Mouse (Mus musculus): ENCODE measurements around the gene Wfdc15b.

Wfdc15b gene

GRCm38 (mm10) chr2:164180124-164180523 is 41.3 kb downstream of the Wfdc15b start:
- no peak for DNase-seq (ENCODE audit: low read depth, low spot score)

- DNase-seq (ENCODE audit: low read depth, low spot score): no peak
Observed at GRCm38 (mm10) chr2:164177831-164178230, 43.6 kb downstream of the Wfdc15b start.

- DNase-seq (ENCODE audit: low read depth, low spot score): no peak
Observed at GRCm38 (mm10) chr2:164175850-164176249, 45.6 kb downstream of the Wfdc15b start.

GRCm38 (mm10) chr2:164174649-164175395 is 46.6 kb downstream of the Wfdc15b start:
- DNase-seq (ENCODE audit: low read depth, low spot score): no peak

- DNase-seq (ENCODE audit: low read depth, low spot score): no peak
Observed at GRCm38 (mm10) chr2:164173394-164173793, 48.1 kb downstream of the Wfdc15b start.

- DNase-seq (ENCODE audit: low read depth, low spot score): no peak
Observed at GRCm38 (mm10) chr2:164170902-164171301, 50.6 kb downstream of the Wfdc15b start, which contains the start of gene Kcns1. TSS of gene Kcns1 (minus strand) at chr2:164171113.

- DNase-seq (ENCODE audit: low read depth, low spot score): no peak
Observed at GRCm38 (mm10) chr2:164170326-164170725, 51.1 kb downstream of the Wfdc15b start.

- DNase-seq (ENCODE audit: low read depth, low spot score): no peak
Observed at GRCm38 (mm10) chr2:164168571-164168946, 52.9 kb downstream of the Wfdc15b start.

- peak; percentile 34 for DNase-seq (ENCODE audit: low read depth, low spot score)
Observed at GRCm38 (mm10) chr2:164167752-164168570, 53.5 kb downstream of the Wfdc15b start.

- DNase-seq (ENCODE audit: low read depth, low spot score): no peak
Observed at GRCm38 (mm10) chr2:164164941-164165340, 56.5 kb downstream of the Wfdc15b start.
